Mouse (Mus musculus) A20 (cell line): ENCODE measurements around the gene Bcl2l15.

Experiments
- DNase-seq: peaks from one replicate; pipeline ENCODE4 v3.0.0-alpha.2; 2011; ENCODE audit warnings: low read depth, low spot score

Gene Bcl2l15

DNA sequence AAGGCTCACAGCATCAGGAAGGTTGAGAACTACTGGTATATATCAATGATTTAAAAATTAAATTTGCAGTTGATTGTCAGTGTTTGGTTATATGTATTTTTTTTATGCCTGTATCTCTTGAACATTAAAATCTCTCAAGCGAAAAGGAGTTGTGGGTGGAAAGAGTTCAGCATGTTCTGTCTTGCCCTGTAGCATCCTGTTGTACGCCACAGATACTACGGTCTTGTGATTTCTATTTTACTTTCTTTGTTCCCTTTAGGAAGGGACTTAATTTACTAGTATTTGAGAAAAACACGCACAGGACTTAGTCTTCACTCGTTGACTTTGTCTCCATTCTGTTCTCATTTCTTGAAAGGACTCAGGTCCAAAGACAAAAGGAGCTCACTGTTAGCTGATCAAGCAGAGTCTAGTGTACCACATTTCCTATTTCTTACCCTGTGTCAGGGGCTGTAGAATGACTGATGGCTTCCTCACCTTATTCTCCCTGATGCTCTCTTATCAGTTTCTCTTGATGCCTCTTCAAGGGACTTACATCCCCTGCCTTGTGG is 35.1 kb downstream of the Bcl2l15 start:
- no peak for DNase-seq

DNA sequence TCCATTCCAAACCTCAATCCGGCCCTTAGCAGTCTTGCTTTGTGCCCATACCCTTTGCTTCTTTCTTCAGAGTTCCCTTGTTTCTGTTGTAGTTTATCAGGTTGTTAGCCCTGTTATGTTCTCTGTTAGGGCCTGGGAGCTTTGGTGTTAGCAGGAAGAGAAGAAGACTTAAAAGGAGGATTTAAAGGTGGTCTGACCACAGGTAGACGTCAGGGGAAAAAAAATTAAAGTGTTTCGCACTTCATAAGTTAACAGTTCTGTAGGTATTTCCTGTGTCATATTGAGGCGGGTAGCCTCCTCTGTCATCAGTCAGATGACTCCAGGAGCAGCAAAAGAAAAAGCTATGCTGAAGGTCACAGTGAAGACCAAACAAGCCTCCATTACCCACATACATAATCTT is 35.6 kb downstream of the Bcl2l15 start:
- DNase-seq: no peak

DNA sequence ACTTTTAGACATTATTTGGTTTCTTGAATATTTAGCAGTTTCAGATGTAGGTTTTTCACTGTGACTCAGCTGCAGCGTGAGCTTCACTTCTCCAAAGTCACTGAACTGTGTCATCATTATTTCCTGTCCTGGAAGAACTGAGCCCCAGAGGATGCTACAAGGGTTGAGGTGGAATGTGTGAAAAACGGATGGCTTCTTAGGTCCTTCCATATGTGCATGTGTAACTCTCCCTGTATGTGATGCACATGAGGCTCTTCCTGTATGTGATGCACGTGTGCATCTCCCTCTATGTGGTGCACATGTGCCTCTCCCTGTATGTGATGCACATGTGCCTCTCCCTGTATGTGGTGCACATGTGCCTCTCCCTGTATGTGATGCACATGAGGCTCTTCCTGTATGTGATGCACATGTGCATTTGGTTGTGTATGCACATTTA is 40.3 kb downstream of the Bcl2l15 start:
- peak; percentile 78 for DNase-seq

DNA sequence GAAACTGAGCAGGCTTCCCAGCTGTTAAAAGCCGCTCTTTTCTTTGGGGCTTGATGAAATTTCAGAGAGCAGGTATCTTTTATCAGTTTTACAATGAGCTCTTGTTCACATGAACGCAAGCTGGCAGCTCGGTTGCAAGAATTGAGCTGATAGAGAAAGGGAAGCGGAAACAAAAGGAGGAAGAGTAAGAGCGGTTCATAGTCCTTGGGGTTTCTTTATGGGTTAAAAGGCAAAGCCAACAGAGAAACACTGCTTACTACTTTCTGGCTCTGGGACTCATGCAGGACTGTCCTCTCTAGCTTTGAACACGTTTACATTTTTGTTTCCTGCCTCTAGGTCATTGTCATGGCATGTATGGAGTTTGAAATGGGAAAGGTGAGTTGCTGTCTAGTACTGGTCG is 41.9 kb downstream of the Bcl2l15 start:
- peak; percentile 37 for DNase-seq

DNA sequence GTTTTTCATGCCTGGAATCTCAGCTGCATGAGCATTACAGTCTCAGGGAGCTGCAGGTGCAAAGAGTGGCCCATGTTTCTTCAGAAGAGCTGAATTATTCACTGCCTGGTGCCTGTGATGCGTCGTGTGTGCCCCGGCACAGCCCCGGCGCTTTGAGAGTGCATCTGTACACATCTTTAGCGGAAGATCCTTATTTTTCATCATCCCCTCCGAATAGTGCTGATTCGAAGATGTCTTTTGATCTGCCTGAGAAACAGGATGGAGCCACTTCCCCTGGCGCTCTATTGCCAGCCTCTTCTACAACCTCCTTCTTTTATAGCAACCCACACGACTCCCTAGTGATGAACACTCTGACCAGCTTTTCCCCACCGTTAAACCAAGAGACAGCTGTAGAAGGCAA is 53.5 kb downstream of the Bcl2l15 start:
- DNase-seq: no peak

DNA sequence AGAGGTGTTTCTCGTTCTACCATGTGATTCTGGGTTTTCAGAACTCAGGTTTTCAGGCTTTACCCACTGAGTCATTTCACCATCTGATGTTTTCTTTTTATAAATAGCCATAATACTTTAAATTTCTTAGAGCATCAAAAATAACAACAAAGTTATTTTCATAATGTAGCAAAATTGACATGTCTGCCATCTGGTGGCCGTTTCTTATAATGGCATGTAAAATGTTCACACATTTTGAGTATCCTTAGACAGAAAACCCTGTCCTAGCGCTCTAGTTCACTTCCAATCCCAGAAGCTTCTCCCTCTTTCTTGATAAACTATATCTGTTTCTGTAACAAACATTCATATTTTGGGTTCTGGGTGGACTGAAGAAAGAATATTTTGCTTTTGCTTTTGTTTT is 55.2 kb downstream of the Bcl2l15 start:
- peak; percentile 61 for DNase-seq

DNA sequence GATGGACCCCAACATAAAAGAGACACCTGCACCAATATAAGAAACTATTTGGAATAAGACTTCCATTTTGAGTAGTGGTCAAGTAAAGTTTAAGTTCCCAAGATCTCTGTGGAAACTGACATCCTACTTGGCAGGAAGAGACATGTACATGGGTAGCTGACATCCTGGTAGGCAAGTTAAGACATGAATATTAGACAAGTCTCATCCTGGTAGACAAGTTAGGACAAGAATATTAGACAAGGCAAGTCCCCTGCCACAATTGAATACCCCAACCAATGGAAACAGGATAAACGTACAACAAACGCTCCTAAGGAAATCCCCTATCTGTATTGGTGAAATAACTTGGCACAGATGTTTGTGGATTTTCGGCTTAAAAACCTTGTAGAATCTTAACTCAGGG is 61.0 kb downstream of the Bcl2l15 start:
- DNase-seq: no peak
